Mouse (Mus musculus) lung, adult 2 months (tissue): Measurements from ENCODE around the gene Nudt19.

ENCODE experiments used
- CTCF ChIP-seq: fragments of 200-500 bp; IDR thresholded peaks from 2 replicates; pipeline ENCODE4 v1.5.1; 2011; ENCODE audit warnings: mild to moderate bottlenecking, low read length, control low read depth; ENCODE audit not compliant: insufficient read depth
- POLR2A ChIP-seq: fragments of 200-500 bp; IDR thresholded peaks from 2 replicates; pipeline ENCODE4 v1.6.1; 2011; ENCODE audit warnings: low read depth, mild to moderate bottlenecking, control low read depth, low read length, borderline replicate concordance; ENCODE audit errors: extremely low read depth

DNA sequence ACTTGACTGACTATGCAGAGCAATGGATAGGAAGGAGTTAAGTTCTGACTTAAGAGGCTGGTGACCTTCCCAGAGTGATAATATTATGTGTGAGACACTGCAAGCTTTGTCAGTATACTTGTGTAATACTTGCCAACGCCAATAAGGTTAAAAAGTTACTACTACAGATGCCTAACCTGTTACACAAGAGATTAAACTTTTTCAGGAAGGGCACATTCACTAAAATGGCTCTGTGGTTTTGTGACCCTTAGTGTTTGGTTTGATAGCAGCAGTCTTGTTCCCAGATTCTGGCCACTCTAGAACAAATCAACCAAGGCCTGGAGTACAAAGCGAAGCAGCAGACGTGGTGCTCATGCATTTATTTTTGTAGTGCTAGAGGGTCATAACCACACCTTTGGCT lies 1.5 kb upstream of the Nudt19 start:
- TF ChIP-seq CTCF (no peak), POLR2A (no peak)
